Mouse (Mus musculus): ENCODE measurements around the gene Ccdc85c.

The Ccdc85c gene

GRCm38 (mm10) chr12:108179321-108180266 lies 95.6 kb downstream of the Ccdc85c start, which contains the start of gene Ccnk:
Ccnk (plus strand) TSS chr12:108179579.
- peak; percentile 98 for DNase-seq (ENCODE audit: low read depth in 1 of 2, low spot score in 2 of 2)

GRCm38 (mm10) chr12:108179246-108179320 lies 96.1 kb downstream of the Ccdc85c start, which contains the start of gene Setd3:
Setd3 (minus strand) TSS chr12:108179314.
- no peak for DNase-seq (ENCODE audit: low read depth in 1 of 2, low spot score in 2 of 2)

GRCm38 (mm10) chr12:108178331-108179245 lies 96.6 kb downstream of the Ccdc85c start:
- peak; percentile 4 to 8 for DNase-seq (ENCODE audit: low read depth in 1 of 2, low spot score in 2 of 2)

- no peak for DNase-seq (ENCODE audit: low read depth in 1 of 2, low spot score in 2 of 2)
Observed at GRCm38 (mm10) chr12:108176366-108176765, 98.9 kb downstream of the Ccdc85c start.

GRCm38 (mm10) chr12:108174606-108175505 lies 100.4 kb downstream of the Ccdc85c start:
- no peak for DNase-seq (ENCODE audit: low read depth in 1 of 2, low spot score in 2 of 2)

GRCm38 (mm10) chr12:108172639-108173038 lies 102.6 kb downstream of the Ccdc85c start:
- no peak for DNase-seq (ENCODE audit: low read depth in 1 of 2, low spot score in 2 of 2)

GRCm38 (mm10) chr12:108171336-108171735 lies 103.9 kb downstream of the Ccdc85c start:
- no peak for DNase-seq (ENCODE audit: low read depth in 1 of 2, low spot score in 2 of 2)

- DNase-seq (ENCODE audit: low read depth in 1 of 2, low spot score in 2 of 2) = no peak
Observed at GRCm38 (mm10) chr12:108170467-108170866, 104.8 kb downstream of the Ccdc85c start.

GRCm38 (mm10) chr12:108168909-108169308 lies 106.3 kb downstream of the Ccdc85c start:
- DNase-seq (ENCODE audit: low read depth in 1 of 2, low spot score in 2 of 2) = no peak

- DNase-seq (ENCODE audit: low read depth in 1 of 2, low spot score in 2 of 2) = no peak
Observed at GRCm38 (mm10) chr12:108163706-108164105, 111.5 kb downstream of the Ccdc85c start.

GRCm38 (mm10) chr12:108162036-108162435 lies 113.2 kb downstream of the Ccdc85c start:
- no peak for DNase-seq (ENCODE audit: low read depth in 1 of 2, low spot score in 2 of 2)

GRCm38 (mm10) chr12:108159863-108160262 lies 115.4 kb downstream of the Ccdc85c start:
- DNase-seq (ENCODE audit: low read depth in 1 of 2, low spot score in 2 of 2) = no peak

Data from monocyte, adult 2 months (primary cell).